Mouse (Mus musculus) A20 (cell line): Measurements from ENCODE around the gene Gmds.
A peak's percentile ranks its signal among the peaks of the same experiment; 100 is the strongest.

ENCODE experiments used
- DNase-seq: peaks from one replicate; pipeline ENCODE4 v3.0.0-alpha.2; 2011; ENCODE audit warnings: low read depth, low spot score

The Gmds gene

DNA sequence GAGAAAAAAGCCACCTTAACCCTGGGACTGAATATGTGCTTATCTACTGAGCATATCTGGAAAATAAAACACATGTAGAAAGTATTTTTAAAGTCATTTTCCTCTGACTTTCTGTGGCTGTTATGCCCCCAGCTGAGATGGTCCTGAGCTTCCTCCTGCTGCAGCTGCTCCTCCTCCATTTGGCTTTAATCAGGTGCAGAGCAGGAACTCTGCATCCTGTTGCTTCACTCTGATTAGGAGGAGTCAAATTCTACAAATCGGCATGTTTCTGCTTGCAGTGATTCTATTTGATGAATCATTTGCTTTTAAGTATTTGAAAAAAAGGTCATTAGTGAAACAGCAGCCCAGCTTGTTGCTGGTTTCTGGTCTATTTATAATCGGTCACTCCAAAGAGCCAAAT is 177.0 kb downstream of the Gmds start:
- DNase-seq, result no peak

- DNase-seq, result no peak
These were observed 180.3 kb downstream of the Gmds start for GRCm38 (mm10) chr13:32158240-32158639.

DNA sequence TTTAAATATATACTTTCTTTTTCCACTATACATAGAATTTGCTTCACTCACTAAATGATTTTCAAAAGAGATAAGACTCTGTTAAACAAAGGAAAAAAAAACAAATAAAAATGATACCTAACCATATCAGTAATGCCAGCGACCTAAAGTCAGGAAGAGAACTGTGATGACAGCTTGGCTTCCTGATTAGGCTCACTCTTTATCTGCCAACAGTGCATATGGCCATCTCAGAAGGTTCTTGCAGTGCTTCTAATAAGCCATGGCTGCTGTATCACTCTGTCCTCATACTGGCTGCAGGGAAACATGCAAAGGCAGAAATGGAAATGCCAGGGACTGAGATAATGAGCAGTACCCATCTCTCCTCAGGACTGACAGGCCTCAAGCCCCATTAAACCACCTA is 192.6 kb downstream of the Gmds start:
- DNase-seq, result no peak

- DNase-seq, result peak; percentile 13
These were observed 193.4 kb downstream of the Gmds start for GRCm38 (mm10) chr13:32145179-32145578.

- no peak for DNase-seq
These were observed 194.9 kb downstream of the Gmds start for GRCm38 (mm10) chr13:32143651-32144050.

GRCm38 (mm10) chr13:32134663-32135273 is 203.8 kb downstream of the Gmds start:
- DNase-seq, result no peak

DNA sequence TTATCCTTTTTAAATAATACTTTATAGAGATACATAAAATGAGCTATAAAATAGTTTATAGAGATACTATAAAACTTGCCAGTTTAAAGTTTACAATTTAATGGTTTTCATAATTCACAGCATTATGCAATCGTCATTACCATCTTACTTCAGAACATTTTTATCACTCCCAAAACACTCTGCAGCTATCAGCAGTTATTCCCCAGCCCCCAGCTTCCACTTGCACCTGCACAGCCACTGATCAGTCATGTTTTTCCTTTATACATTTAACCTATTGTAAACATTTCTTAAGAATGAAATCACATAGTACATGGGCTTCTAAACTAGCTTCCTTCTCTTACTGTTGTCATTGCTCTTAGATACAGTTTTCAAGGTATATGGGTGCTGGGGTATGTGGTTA is 208.6 kb downstream of the Gmds start:
- DNase-seq, result no peak

DNA sequence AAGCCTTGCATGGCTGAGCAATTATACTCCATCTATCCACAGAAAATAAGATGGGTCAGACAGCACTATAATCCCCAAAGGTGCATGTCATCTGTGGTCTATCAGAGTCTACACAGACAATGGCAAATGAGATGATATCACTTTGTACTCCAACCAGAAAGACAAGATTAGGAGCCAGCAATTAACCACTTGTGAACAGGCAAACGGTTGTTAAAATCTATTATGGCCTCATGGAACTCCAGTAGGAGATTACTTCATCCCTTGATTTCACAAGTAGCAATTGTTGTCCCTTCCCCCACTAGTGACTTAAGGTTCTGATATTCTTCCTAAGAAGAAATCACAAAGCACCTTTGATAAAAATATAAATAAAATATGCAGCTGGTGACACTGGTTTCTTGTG is 220.2 kb downstream of the Gmds start:
- no peak for DNase-seq

DNA sequence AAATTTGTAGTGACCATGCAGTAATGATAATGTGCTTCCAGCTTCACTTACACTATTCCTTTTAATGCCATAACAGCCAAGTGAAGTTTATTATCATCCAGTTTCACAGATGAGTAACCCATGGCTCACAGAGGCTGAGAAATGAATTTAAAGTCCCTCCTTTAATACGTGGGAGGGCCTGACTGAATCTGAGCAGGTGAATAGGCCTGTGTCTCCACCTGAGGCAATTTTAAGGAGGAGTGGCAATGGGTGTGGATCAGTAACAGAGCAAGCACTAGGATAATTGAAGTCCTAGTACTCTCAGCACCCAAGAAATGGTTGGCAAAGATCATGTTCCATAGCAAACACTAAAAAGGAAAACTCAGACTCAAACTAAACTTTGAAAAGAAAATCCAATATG is 223.1 kb downstream of the Gmds start:
- no peak for DNase-seq

- DNase-seq, result no peak
These were observed 224.7 kb downstream of the Gmds start for GRCm38 (mm10) chr13:32113875-32114274.

- no peak for DNase-seq
These were observed 250.1 kb downstream of the Gmds start for GRCm38 (mm10) chr13:32088303-32088977.

- no peak for DNase-seq
These were observed 257.9 kb downstream of the Gmds start for GRCm38 (mm10) chr13:32080520-32081249.

- no peak for DNase-seq
These were observed 264.9 kb downstream of the Gmds start for GRCm38 (mm10) chr13:32073630-32074029.

GRCm38 (mm10) chr13:32055321-32055720 is 283.2 kb downstream of the Gmds start:
- no peak for DNase-seq

GRCm38 (mm10) chr13:32053587-32053986 is 285.0 kb downstream of the Gmds start:
- no peak for DNase-seq

DNA sequence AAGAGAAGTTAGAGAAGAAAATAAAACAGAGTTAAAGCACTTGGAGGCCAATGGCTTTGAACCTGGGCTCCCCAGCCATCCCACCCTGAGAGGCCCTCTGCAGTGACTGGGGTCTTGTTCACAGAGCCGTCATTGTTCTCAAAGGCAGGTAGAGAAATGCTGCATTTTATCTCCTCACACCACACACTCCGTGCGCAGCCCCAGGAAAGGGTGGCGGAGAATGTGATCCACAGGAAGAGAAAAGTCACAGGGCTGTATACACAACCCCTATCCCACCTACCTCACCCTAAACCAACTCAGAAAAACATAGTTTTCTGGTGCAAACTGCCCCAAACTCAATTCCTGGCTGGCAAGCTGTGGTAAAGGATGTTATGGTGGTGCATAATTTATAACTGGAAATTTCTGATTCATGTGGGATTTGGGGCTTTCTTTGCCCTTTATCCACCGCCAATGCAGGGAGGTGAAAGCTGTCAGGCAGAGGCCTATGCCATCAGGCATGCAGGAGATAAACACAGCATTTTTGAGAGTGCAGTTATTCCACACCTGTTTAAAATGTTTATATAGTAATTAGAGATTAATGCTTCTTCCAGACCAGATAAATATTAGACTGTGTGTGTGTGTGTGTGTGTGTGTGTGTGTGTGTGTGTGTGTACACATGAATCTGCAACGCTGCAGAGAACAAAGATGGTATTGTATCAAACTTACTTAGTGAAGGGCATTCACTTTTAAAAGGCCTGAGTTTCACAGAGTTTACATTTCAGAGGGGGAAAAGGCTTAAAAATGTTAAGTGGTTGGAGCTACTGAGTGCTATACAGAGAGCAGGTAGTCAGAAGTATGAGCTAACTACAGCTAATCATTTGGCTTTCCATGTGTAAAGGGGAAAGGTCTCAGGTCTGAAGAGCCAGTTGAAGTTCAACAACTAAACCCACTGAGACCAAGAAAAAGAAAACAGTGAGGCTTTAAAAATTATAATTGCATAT is 290.3 kb downstream of the Gmds start:
- DNase-seq, result no peak

DNA sequence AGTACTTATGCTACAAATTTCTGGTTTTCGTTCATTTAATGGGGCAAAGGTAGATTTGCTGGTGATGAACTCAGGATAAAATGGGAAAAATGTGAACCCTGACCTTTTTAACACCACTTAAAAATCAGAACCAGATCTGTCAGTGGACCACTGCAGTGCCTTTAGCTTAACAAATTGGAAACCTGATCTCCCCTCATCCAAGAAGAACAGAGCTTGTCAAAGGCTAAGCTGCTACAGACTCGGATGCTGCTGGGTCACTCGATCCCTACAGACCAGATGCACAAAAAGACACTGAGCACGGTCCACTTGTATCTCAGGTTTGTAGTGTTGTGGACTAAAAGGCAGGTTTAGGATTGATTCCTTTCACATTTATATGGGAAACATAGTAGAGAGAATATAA is 291.6 kb downstream of the Gmds start:
- no peak for DNase-seq

GRCm38 (mm10) chr13:32042748-32043147 is 295.8 kb downstream of the Gmds start:
- no peak for DNase-seq

- no peak for DNase-seq
These were observed 297.7 kb downstream of the Gmds start for GRCm38 (mm10) chr13:32040822-32041221.

DNA sequence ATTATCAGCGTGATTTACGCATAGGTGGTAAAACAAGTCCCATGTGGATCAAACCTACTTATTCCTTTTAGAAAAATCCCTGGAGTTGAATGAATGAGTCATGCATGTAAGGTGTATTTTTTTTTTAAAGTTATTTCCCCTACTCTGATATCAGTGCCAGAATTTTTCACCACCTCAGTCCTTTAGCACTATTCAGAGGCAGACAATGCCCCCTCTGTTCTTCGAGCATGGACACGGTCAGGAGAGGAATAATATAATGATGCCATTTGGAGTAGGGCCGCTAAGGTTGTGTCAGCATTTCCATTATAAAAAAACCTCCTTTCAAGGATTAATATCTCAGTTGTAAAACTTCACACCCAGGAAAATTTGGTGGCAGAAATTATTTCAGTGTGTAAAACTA is 301.6 kb downstream of the Gmds start:
- no peak for DNase-seq

DNA sequence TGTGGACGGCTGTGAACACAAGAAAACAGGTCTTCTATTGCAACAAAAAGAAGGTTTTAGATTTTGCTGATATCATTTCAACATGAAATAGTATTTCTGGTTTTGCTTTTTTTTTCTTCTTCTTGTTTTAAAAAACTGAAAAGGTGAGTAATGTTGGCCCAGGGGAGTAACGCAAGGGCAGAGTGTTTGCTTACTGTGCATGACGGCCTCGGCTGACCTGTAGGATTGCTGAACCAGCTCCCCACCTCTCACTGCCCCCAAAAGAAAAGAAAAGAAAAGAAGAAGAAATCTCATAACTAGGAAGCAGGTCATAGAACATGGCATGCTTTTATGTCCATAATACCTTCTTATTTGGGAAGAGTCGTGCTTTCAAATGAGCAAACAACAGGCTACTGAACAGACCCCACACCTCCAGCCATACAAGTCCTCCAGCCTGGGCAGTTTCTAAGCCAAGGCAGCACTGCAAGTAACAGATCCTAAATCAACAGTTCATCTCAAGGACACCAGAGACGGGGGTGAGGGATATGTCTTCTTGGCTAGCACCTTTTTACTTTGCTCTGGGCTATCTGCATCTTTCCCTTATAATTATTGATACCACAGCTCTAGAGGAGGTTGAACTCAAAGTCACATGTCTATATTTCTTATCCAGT is 303.6 kb downstream of the Gmds start:
- no peak for DNase-seq
